In the genomic region with DNA sequence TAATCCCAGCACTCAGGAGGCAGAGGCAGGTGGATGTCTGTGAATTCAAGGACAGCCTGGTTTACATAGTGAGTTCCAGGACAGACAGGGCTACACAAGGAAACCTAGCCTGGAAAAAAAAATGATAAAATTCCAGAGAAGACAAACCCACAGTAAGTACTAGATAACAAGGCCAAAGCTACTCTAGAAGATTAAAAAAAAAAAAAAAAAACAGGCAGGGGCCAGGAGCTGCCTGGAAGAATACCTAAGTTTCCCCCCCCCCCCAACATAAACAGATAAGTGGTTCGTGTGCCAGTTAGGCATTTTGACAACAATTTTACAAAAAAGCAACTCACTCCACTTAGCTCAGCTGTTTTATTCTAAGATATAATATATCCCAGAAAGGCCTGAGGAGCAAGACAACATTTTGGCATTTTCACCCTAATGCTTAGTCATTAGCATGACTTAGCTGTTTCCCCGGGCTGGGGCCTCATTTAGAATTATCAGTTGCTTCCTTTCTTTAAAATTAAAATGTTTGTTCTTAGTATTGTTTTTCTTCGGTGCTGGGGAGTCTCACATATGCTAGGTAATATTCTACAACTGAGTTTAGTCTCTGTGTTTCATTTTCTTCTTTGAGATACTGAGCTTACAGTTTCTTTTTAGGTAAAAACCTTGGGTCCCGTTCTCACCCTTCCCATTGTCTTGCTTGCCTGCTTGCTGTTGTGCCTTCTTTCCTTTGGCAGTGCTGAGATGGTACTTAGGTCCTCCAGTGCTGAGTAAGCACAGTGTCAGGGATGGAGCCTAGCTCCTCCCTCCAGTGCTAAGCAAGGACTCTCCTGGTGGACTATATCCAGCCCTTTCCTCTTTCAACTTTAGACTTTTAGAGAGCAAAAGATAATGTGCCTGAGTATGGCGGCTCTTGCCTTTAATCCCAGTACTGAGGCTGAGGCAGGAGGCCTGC, we compare ENCODE assay signal across 24 mouse cellular contexts. TPM values are rescaled to one million over a fixed set of nuclear protein-coding genes. Genes with fewer than 3 reads are reported as not detected.
DNase-seq lines count a peak whose midpoint lies in the region; ATAC-seq and TF ChIP-seq lines count a peak whose summit lies in the region.
"Had no signal": no experiment of that assay in that cellular context is flagged by ENCODE, and none has a peak within 500 bp of the region (broad histone marks: within the 10 kb centered on the region; RNA-seq: fewer than 3 reads in every experiment).

No protein-coding gene starts in this region.

- peaks cover 22% of the 10 kb centered on the region for H3K4me1 ChIP-seq in heart, embryonic 12.5 days (replicated peaks)
- peaks cover 0 to 7% of the 10 kb centered on the region in 2 experiments; a peak in 2 of 4 replicates for H3K4me1 ChIP-seq in ES-E14 (ENCODE audit: control insufficient read depth in 2 of 2, insufficient read depth in 2 of 2, low read length in 2 of 2, poor library complexity in 1 of 2)
- peaks cover 58% of the 10 kb centered on the region for H3K4me1 ChIP-seq in liver, embryonic 13.5 days (replicated peaks)
- H3K4me1 ChIP-seq in midbrain, embryonic 16.5 days (ENCODE audit: control insufficient read depth, insufficient read depth, low read length), result peaks cover 16% of the 10 kb centered on the region; the same call in 1 of the 2 replicates

- H3K4me2 ChIP-seq in heart, embryonic 12.5 days, result no peak overlapping the region
- H3K4me2 ChIP-seq in liver, embryonic 13.5 days, result peak overlapping the region; percentile 3; the same call in 1 of the 2 replicates
- H3K4me2 ChIP-seq in midbrain, embryonic 16.5 days (ENCODE audit: low read length), result no peak overlapping the region
- H3K4me2 ChIP-seq: embryonic facial prominence, embryonic 12.5 days; hindbrain, embryonic 14.5 days; limb, embryonic 12.5 days; lung, embryonic 14.5 days; midbrain, embryonic 12.5 days; neural tube, embryonic 12.5 days had no signal

- H3K9me3 ChIP-seq in heart, embryonic 12.5 days (replicated peaks), result no peaks in the 10 kb centered on the region
- no peaks in the 10 kb centered on the region for H3K9me3 ChIP-seq in ES-E14 (ENCODE audit: control insufficient read depth, insufficient read depth, low read depth, low read length)
- no peaks in the 10 kb centered on the region for H3K9me3 ChIP-seq in liver, embryonic 13.5 days (replicated peaks)
- no peaks in the 10 kb centered on the region for H3K9me3 ChIP-seq in midbrain, embryonic 16.5 days (replicated peaks; ENCODE audit: control insufficient read depth, low read length, poor library complexity, severe bottlenecking)
- H3K9me3 ChIP-seq: embryonic facial prominence, embryonic 12.5 days; limb, embryonic 12.5 days; midbrain, embryonic 12.5 days; neural tube, embryonic 12.5 days had no signal

- in situ Hi-C loops in ES-E14 (cut with MboI; ENCODE audit: low sequenced_read_pairs in 2 of 2, unreplicated experiment in 2 of 2), result no loop called here

- no peaks in the 10 kb centered on the region for H3K36me3 ChIP-seq in heart, embryonic 12.5 days
- H3K36me3 ChIP-seq in ES-E14 (ENCODE audit: control insufficient read depth, insufficient read depth, low read length, poor library complexity, severe bottlenecking), result no peaks in the 10 kb centered on the region
- no peaks in the 10 kb centered on the region for H3K36me3 ChIP-seq in liver, embryonic 13.5 days
- no peaks in the 10 kb centered on the region for H3K36me3 ChIP-seq in midbrain, embryonic 16.5 days (ENCODE audit: control insufficient read depth, insufficient read depth, low read length)
- H3K36me3 ChIP-seq: embryonic facial prominence, embryonic 12.5 days; limb, embryonic 12.5 days; midbrain, embryonic 12.5 days; neural tube, embryonic 12.5 days had no signal

- intact Hi-C loops in heart, postnatal 36 days (cut with DNase I), result loop anchor here (5.0 kb wide), 2 partner anchors 35 to 1135 kb away; no protein-coding TSS in a partner anchor

- peak; percentile 80; the same call in 1 of the 2 replicates for ATAC-seq in heart, embryonic 12.5 days (ENCODE audit: insufficient number of reproducible peaks, low FRiP score)
- ATAC-seq in liver, embryonic 13.5 days (ENCODE audit: low read depth), result peak; percentile 54; the same call in 1 of the 2 replicates
- ATAC-seq in midbrain, embryonic 16.5 days, result no peak
- ATAC-seq: forebrain, embryonic 16.5 days; intestine, embryonic 16.5 days had no signal

- no peaks in the 10 kb centered on the region for H3K27me3 ChIP-seq in heart, embryonic 12.5 days (replicated peaks)
- H3K27me3 ChIP-seq in liver, embryonic 13.5 days, result peaks cover 18% of the 10 kb centered on the region; the same call in 1 of the 2 replicates
- H3K27me3 ChIP-seq in midbrain, embryonic 16.5 days (ENCODE audit: control insufficient read depth, insufficient read depth, low read depth, low read length), result no peaks in the 10 kb centered on the region
- H3K27me3 ChIP-seq: embryonic facial prominence, embryonic 12.5 days; neural tube, embryonic 12.5 days had no signal

- WGBS in heart, embryonic 12.5 days, result 55% methylated on average over 5 of the region's 5 CpGs
- WGBS in liver, embryonic 13.5 days (ENCODE audit: insufficient replicate concordance), result 35% methylated on average over 5 of the region's 5 CpGs
- 70% methylated on average over 5 of the region's 5 CpGs for WGBS in midbrain, embryonic 16.5 days

- no peak for DNase-seq in heart, postnatal 36 days
- no peak for DNase-seq in ES-E14 (ENCODE audit: low read depth, low spot score)
- DNase-seq in c-Kit-positive CD71-positive TER-119-positive erythroid progenitor cells, embryonic 14.5 days (ENCODE audit: low spot score), result peak; percentile 58
- peak; percentile 29 for DNase-seq in liver, embryonic 13.5 days
- DNase-seq in adrenal gland, postnatal 36 days, result no peak
- no peak for DNase-seq in adrenal gland, adult 2 months
- DNase-seq: cerebellum, adult 9-11 months; gastrocnemius, adult 2 months; kidney, postnatal 36 days; layer of hippocampus, adult 9-11 months; lung, embryonic 14.5 days; right cerebral cortex, adult 18-20 months; thymus, postnatal 14 days had no signal

- no peak overlapping the region for H3K4me3 ChIP-seq in heart, embryonic 12.5 days
- no peak overlapping the region for H3K4me3 ChIP-seq in ES-E14 (ENCODE audit: insufficient read depth in 1 of 2, low read depth in 1 of 2, low read length in 2 of 2, poor library complexity in 1 of 2, severe bottlenecking in 1 of 2)
- no peak overlapping the region for H3K4me3 ChIP-seq in liver, embryonic 13.5 days (replicated peaks)
- H3K4me3 ChIP-seq in midbrain, embryonic 16.5 days (ENCODE audit: low read depth, low read length), result no peak overlapping the region
- H3K4me3 ChIP-seq: embryonic facial prominence, embryonic 12.5 days; gastrocnemius, adult 2 months; limb, embryonic 12.5 days; midbrain, embryonic 12.5 days; neural tube, embryonic 12.5 days had no signal

- H3K27ac ChIP-seq in heart, embryonic 12.5 days (ENCODE audit: poor library complexity, severe bottlenecking), result peak overlapping the region; percentile 19; the same call in 1 of the 2 replicates
- no peak overlapping the region for H3K27ac ChIP-seq in ES-E14 (ENCODE audit: insufficient read depth, low read depth, low read length, poor library complexity, severe bottlenecking)
- peak overlapping the region; percentile 84 for H3K27ac ChIP-seq in liver, embryonic 13.5 days
- no peak overlapping the region for H3K27ac ChIP-seq in midbrain, embryonic 16.5 days (ENCODE audit: low read length)
- H3K27ac ChIP-seq: embryonic facial prominence, embryonic 12.5 days; gastrocnemius, adult 2 months; hindbrain, embryonic 14.5 days; limb, embryonic 12.5 days; macrophage; midbrain, embryonic 12.5 days; neural tube, embryonic 12.5 days; stomach, postnatal 0 days had no signal

- H3K9ac ChIP-seq in heart, embryonic 12.5 days, result no peak overlapping the region
- no peak overlapping the region for H3K9ac ChIP-seq in ES-E14 (ENCODE audit: insufficient read depth, low read depth, low read length, poor library complexity, severe bottlenecking)
- no peak overlapping the region for H3K9ac ChIP-seq in liver, embryonic 13.5 days
- no peak overlapping the region for H3K9ac ChIP-seq in midbrain, embryonic 16.5 days (ENCODE audit: low read depth, low read length)
- H3K9ac ChIP-seq: embryonic facial prominence, embryonic 12.5 days; hindbrain, embryonic 14.5 days; limb, embryonic 12.5 days; lung, embryonic 14.5 days; midbrain, embryonic 12.5 days; neural tube, embryonic 12.5 days had no signal

TF ChIP-seq in ES-E14, 5 proteins besides CTCF, POLR2A, EP300 and RAD21:
- peak; percentile 54; the same call in 1 of the 2 replicates for TF ChIP-seq MAFK (IDR thresholded peaks at IDR 0.05; ENCODE audit: insufficient read depth, low read depth, low read length)
- TF ChIP-seq CHD2 (IDR thresholded peaks at IDR 0.05; ENCODE audit: low read depth, low read length), result no peak

RNA-seq across cellular contexts. Expression of gene Taok1, which starts 19.3 kb away (rescaled TPM):
- polyA plus RNA-seq in heart, embryonic 12.5 days (2016; fragmentation: Nextera tagmentation; extraction: Ambion mirVana), result 15.6 and 18.0 TPM in 2 replicates
- 10 to 100 TPM; 54.4 to 56.0 TPM for total RNA-seq in heart, postnatal 36 days (2021)
- total RNA-seq in ES-E14 (2012; rRNA removed), result 48.4 and 60.8 TPM in 2 replicates
- polyA plus RNA-seq in liver, embryonic 13.5 days (2015; fragmentation: Nextera tagmentation; extraction: Ambion mirVana), result 4.7 and 6.0 TPM in 2 replicates
- 10 to 100 TPM; 59.9 to 60.0 TPM for total RNA-seq in adrenal gland, postnatal 36 days (2021)
- 10 to 100 TPM; 45.9 to 51.0 TPM for total RNA-seq in adrenal gland, adult 2 months (2021)
- 2.2 and 2.8 TPM in 2 replicates for polyA plus RNA-seq in adrenal gland, adult 2 months (2012; rRNA removed)
- polyA plus RNA-seq in midbrain, embryonic 16.5 days (2015; fragmentation: Nextera tagmentation; extraction: Ambion mirVana), result 25.3 and 25.4 TPM in 2 replicates

RNA-seq across cellular contexts. Expression of gene Nufip2, which starts 59.1 kb away (rescaled TPM):
- 4.4 and 4.9 TPM in 2 replicates for polyA plus RNA-seq in heart, embryonic 12.5 days (2016; fragmentation: Nextera tagmentation; extraction: Ambion mirVana)
- total RNA-seq in heart, postnatal 36 days (2021), result 10 to 100 TPM; 46.8 to 48.3 TPM
- 153 and 165 TPM in 2 replicates for total RNA-seq in ES-E14 (2012; rRNA removed)
- 2.2 TPM in 2 replicates for polyA plus RNA-seq in liver, embryonic 13.5 days (2015; fragmentation: Nextera tagmentation; extraction: Ambion mirVana)
- total RNA-seq in adrenal gland, postnatal 36 days (2021), result 10 to 100 TPM; 80.8 to 82.4 TPM
- total RNA-seq in adrenal gland, adult 2 months (2021), result 100 to 1,000 TPM in 1 of 2 experiments, 10 to 100 TPM in 1; 63.7 to 111 TPM
- 21.9 and 25.4 TPM in 2 replicates for polyA plus RNA-seq in adrenal gland, adult 2 months (2012; rRNA removed)
- 2.9 and 3.2 TPM in 2 replicates for polyA plus RNA-seq in midbrain, embryonic 16.5 days (2015; fragmentation: Nextera tagmentation; extraction: Ambion mirVana)

Comparison
In these comparisons a context has a peak if more than half of its experiments do, and no peak if none do; other contexts are left out.
1. H3K27ac ChIP-seq: peak in heart, embryonic 12.5 days (single experiment) and liver, embryonic 13.5 days (single experiment); none in ES-E14 (single experiment) and midbrain, embryonic 16.5 days (single experiment).
2. DNase-seq: peak in c-Kit-positive CD71-positive TER-119-positive erythroid progenitor cells, embryonic 14.5 days (single experiment) and liver, embryonic 13.5 days (single experiment); none in heart, postnatal 36 days (0 of 2), ES-E14 (single experiment), adrenal gland, postnatal 36 days (0 of 2) and adrenal gland, adult 2 months (single experiment).